ENCODE assay signal across 22 mouse cellular contexts in genomic region chr4:82068050-82068449, GRCm38 (mm10).
DNase-seq lines count a peak whose midpoint lies in the region; ATAC-seq lines count a peak whose summit lies in the region.
"Had no signal": no experiment of that assay in that cellular context is flagged by ENCODE, and none has a peak within 500 bp of the region (broad histone marks: within the 10 kb centered on the region; RNA-seq: fewer than 3 reads in every experiment).

No protein-coding gene starts in this region.

- H3K9me3 ChIP-seq in heart, embryonic 10.5 days: no peaks in the 10 kb centered on the region
- H3K9me3 ChIP-seq in heart, embryonic 14.5 days (ENCODE audit: control insufficient read depth, low read length): no peaks in the 10 kb centered on the region
- H3K9me3 ChIP-seq in midbrain, embryonic 10.5 days (replicated peaks): no peaks in the 10 kb centered on the region
- no peaks in the 10 kb centered on the region for H3K9me3 ChIP-seq in forebrain, embryonic 16.5 days (ENCODE audit: control insufficient read depth, low read length)
- H3K9me3 ChIP-seq: embryonic facial prominence, embryonic 12.5 days; forebrain, embryonic 13.5 days; hindbrain, embryonic 12.5 days had no signal

- peaks cover 38% of the 10 kb centered on the region for H3K4me1 ChIP-seq in heart, embryonic 10.5 days
- peaks cover 9 to 29% of the 10 kb centered on the region in 2 experiments for H3K4me1 ChIP-seq in heart, embryonic 14.5 days (ENCODE audit: control insufficient read depth in 2 of 2, insufficient read depth in 2 of 2, low read length in 2 of 2)
- no peaks in the 10 kb centered on the region for H3K4me1 ChIP-seq in midbrain, embryonic 10.5 days
- no peaks in the 10 kb centered on the region for H3K4me1 ChIP-seq in forebrain, embryonic 16.5 days (replicated peaks; ENCODE audit: control insufficient read depth, insufficient read depth, low read length)
- H3K4me1 ChIP-seq: hindbrain, embryonic 12.5 days had no signal

- intact Hi-C loops in heart, postnatal 25 days (cut with DNase I): loop anchor here (5.0 kb wide), 2 partner anchors 129 to 439 kb away; no protein-coding TSS in a partner anchor
- intact Hi-C loops in heart, postnatal 10 days (cut with DNase I): loop anchor here (5.0 to 10.0 kb wide), 3 partner anchors 64 to 501 kb away; no protein-coding TSS in a partner anchor

- DNase-seq in heart, adult 11 months: peak; percentile 94
- DNase-seq in heart, postnatal 25 days (ENCODE audit: low spot score): no peak
- DNase-seq in heart, embryonic 10.5 days (ENCODE audit: low spot score): peak; percentile 80
- peak; percentile 46 to 49 for DNase-seq in heart, postnatal 10 days
- DNase-seq in midbrain, embryonic 10.5 days (ENCODE audit: low spot score): no peak
- DNase-seq: adrenal gland, postnatal 10 days; B cell, adult 2 months; cerebellum, adult 11 months; cerebellum, adult 8-10 months; cerebellum, postnatal 14 days; gastrocnemius, postnatal 36 days; kidney, adult 8-10 months had no signal

- 13% methylated on average over 3 of the region's 3 CpGs for WGBS in heart, embryonic 10.5 days
- WGBS in heart, embryonic 14.5 days: 5% methylated on average over 3 of the region's 3 CpGs
- WGBS in midbrain, embryonic 10.5 days: 81% methylated on average over 3 of the region's 3 CpGs
- 70% methylated on average over 3 of the region's 3 CpGs for WGBS in forebrain, embryonic 16.5 days

- ATAC-seq in heart, embryonic 14.5 days (ENCODE audit: insufficient number of reproducible peaks, insufficient read depth, low FRiP score, low read depth): no peak
- ATAC-seq in forebrain, embryonic 16.5 days: no peak
- ATAC-seq: CD4-positive, CD25-positive, alpha-beta regulatory T cell, adult 4 months; forebrain, embryonic 13.5 days; hindbrain, embryonic 16.5 days; inflammation-experienced regulatory T-cells, adult 6 months; intestine, postnatal 0 days had no signal

- H3K27ac ChIP-seq in heart, embryonic 10.5 days: 0 out of 2 replicates have a peak overlapping the region, but pooled peaks have one; percentile 7
- H3K27ac ChIP-seq in heart, embryonic 14.5 days (replicated peaks in 1 of 2; ENCODE audit: control insufficient read depth in 1 of 2, insufficient read depth in 1 of 2, low read depth in 2 of 2, low read length in 2 of 2): peak overlapping the region; percentile 43 to 68; a peak in 3 of 4 replicates
- H3K27ac ChIP-seq in midbrain, embryonic 10.5 days (replicated peaks): no peak overlapping the region
- no peak overlapping the region for H3K27ac ChIP-seq in forebrain, embryonic 16.5 days (ENCODE audit: low read length)
- H3K27ac ChIP-seq: embryonic facial prominence, embryonic 12.5 days; forebrain, embryonic 13.5 days; hindbrain, embryonic 12.5 days had no signal

- no peak overlapping the region for H3K4me3 ChIP-seq in heart, embryonic 10.5 days
- H3K4me3 ChIP-seq in heart, embryonic 14.5 days (ENCODE audit: control insufficient read depth in 1 of 2, insufficient read depth in 1 of 2, low read depth in 1 of 2, low read length in 2 of 2): no peak overlapping the region
- no peak overlapping the region for H3K4me3 ChIP-seq in midbrain, embryonic 10.5 days
- H3K4me3 ChIP-seq in forebrain, embryonic 16.5 days (replicated peaks; ENCODE audit: low read length): no peak overlapping the region
- H3K4me3 ChIP-seq: embryonic facial prominence, embryonic 12.5 days; forebrain, embryonic 13.5 days; hindbrain, embryonic 12.5 days had no signal

- H3K36me3 ChIP-seq in heart, embryonic 10.5 days: no peaks in the 10 kb centered on the region
- no peaks in the 10 kb centered on the region for H3K36me3 ChIP-seq in heart, embryonic 14.5 days (ENCODE audit: control insufficient read depth, insufficient read depth, low read length)
- H3K36me3 ChIP-seq in midbrain, embryonic 10.5 days: no peaks in the 10 kb centered on the region
- H3K36me3 ChIP-seq in forebrain, embryonic 16.5 days (ENCODE audit: control insufficient read depth, insufficient read depth): no peaks in the 10 kb centered on the region
- H3K36me3 ChIP-seq: embryonic facial prominence, embryonic 12.5 days; G1E; hindbrain, embryonic 12.5 days had no signal

- no peak overlapping the region for H3K9ac ChIP-seq in heart, embryonic 14.5 days (ENCODE audit: low read length)
- H3K9ac ChIP-seq in forebrain, embryonic 16.5 days (replicated peaks; ENCODE audit: low read depth, low read length): no peak overlapping the region
- H3K9ac ChIP-seq: embryonic facial prominence, embryonic 12.5 days; forebrain, embryonic 13.5 days; hindbrain, embryonic 12.5 days had no signal

- H3K4me2 ChIP-seq in heart, embryonic 14.5 days (ENCODE audit: low read length): peak overlapping the region; percentile 66
- H3K4me2 ChIP-seq in forebrain, embryonic 16.5 days (ENCODE audit: low read length): no peak overlapping the region
- H3K4me2 ChIP-seq: embryonic facial prominence, embryonic 12.5 days; forebrain, embryonic 13.5 days; hindbrain, embryonic 12.5 days had no signal

- H3K27me3 ChIP-seq in heart, embryonic 10.5 days (ENCODE audit: insufficient read depth, poor library complexity, severe bottlenecking): no peaks in the 10 kb centered on the region
- H3K27me3 ChIP-seq in heart, embryonic 14.5 days (ENCODE audit: control insufficient read depth, insufficient read depth, low read length): no peaks in the 10 kb centered on the region
- no peaks in the 10 kb centered on the region for H3K27me3 ChIP-seq in midbrain, embryonic 10.5 days (ENCODE audit: low read depth, poor library complexity, severe bottlenecking)
- no peaks in the 10 kb centered on the region for H3K27me3 ChIP-seq in forebrain, embryonic 16.5 days (replicated peaks; ENCODE audit: control insufficient read depth, insufficient read depth, low read length)
- H3K27me3 ChIP-seq: embryonic facial prominence, embryonic 12.5 days; forebrain, embryonic 13.5 days; hindbrain, embryonic 12.5 days had no signal

Comparison
In these comparisons a context has a peak if more than half of its experiments do, and no peak if none do; other contexts are left out.
1. DNase-seq: peak in heart, adult 11 months (single experiment), heart, embryonic 10.5 days (single experiment) and heart, postnatal 10 days (2 of 2); none in heart, postnatal 25 days (single experiment) and midbrain, embryonic 10.5 days (single experiment).
2. H3K27ac ChIP-seq: peak in heart, embryonic 10.5 days (single experiment) and heart, embryonic 14.5 days (2 of 2); none in midbrain, embryonic 10.5 days (single experiment) and forebrain, embryonic 16.5 days (single experiment).